Mouse (Mus musculus) cerebellum, adult 2 months (tissue): ENCODE measurements around the gene Fam155a.

Source experiments
- CTCF ChIP-seq: fragments of 200-500 bp; IDR thresholded peaks from 2 replicates; pipeline ENCODE4 v1.5.1; 2011; ENCODE audit warnings: low read depth, mild to moderate bottlenecking, control low read depth, low read length, moderate library complexity, borderline replicate concordance; ENCODE audit not compliant: insufficient read depth
- POLR2A ChIP-seq: fragments of 200-500 bp; IDR thresholded peaks from 2 replicates; pipeline ENCODE4 v1.6.1; 2011; ENCODE audit warnings: low read length, control low read depth, borderline replicate concordance; ENCODE audit not compliant: insufficient read depth

DNA sequence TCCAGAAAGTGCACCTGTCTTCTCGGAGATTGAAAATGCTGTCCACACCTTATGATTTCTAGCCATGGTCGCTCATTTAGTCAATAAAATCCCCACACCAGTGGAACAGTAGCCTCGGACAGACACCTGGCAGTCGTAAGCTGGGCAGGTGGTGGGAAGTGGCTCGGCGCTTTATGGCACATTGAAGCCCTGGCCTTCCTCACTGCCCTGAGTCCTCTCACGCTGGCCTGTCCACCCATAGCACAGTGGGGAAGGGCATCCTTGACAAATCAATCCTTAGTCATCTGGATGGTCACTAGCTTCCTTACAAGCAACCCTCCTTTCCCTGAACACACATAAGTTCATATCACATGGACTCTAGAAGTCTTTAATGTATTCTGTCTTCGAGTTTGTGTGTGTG is 401.8 kb downstream of the Fam155a start:
- TF ChIP-seq CTCF (no peak), POLR2A (no peak)
